Mouse (Mus musculus): ENCODE measurements around the gene Clcnka. TPM values are rescaled to one million over a fixed set of nuclear protein-coding genes. Genes with fewer than 3 reads are reported as not detected.

Gene Clcnka
- total RNA-seq (2023): not detected

GRCm38 (mm10) chr4:141398545-141398944 is at the start of gene Clcnka:
TSS of gene Clcnka (minus strand) at chr4:141398724.

GRCm38 (mm10) chr4:141444451-141445327 is 46.2 kb upstream of the Clcnka start, which contains the start of gene Zbtb17:
TSS of gene Zbtb17 (plus strand) at chr4:141444654.

GRCm38 (mm10) chr4:141435974-141436373 is 37.5 kb upstream of the Clcnka start, which contains the start of gene Srarp:
TSS of gene Srarp (minus strand) at chr4:141436105.

GRCm38 (mm10) chr4:141420192-141420829 is 21.8 kb upstream of the Clcnka start, which contains the start of gene Hspb7:
TSS of gene Hspb7 (plus strand) at chr4:141420779.

GRCm38 (mm10) chr4:141415924-141416323 is 17.4 kb upstream of the Clcnka start, which contains the start of gene Clcnkb:
TSS of gene Clcnkb (minus strand) at chr4:141416014.

GRCm38 (mm10) chr4:141367997-141368791 is 30.3 kb downstream of the Clcnka start, which contains the start of gene Fam131c:
TSS of gene Fam131c (plus strand) at chr4:141368220.

Other genes with a start within 250 kb of the Clcnka start
- 2.3 TPM for gene Rsg1, start 184.8 kb downstream of the Clcnka start, total RNA-seq (2023)
- gene Arhgef19, start 159.2 kb downstream of the Clcnka start, total RNA-seq (2023): not detected
- 1.2 TPM for gene Epha2, start 97.5 kb downstream of the Clcnka start, total RNA-seq (2023)
- gene Fam131c, start 30.5 kb downstream of the Clcnka start, total RNA-seq (2023): not detected
- gene Clcnkb, start 17.3 kb upstream of the Clcnka start, total RNA-seq (2023): not detected
- gene Hspb7, start 22.1 kb upstream of the Clcnka start, total RNA-seq (2023): not detected
- gene Srarp, start 37.4 kb upstream of the Clcnka start, total RNA-seq (2023): not detected
- gene Zbtb17, start 45.9 kb upstream of the Clcnka start, total RNA-seq (2023): 40.0 TPM
- 55.5 TPM for gene Spen, start 139.9 kb upstream of the Clcnka start, total RNA-seq (2023)
- not detected for gene Fblim1, start 207.4 kb upstream of the Clcnka start, total RNA-seq (2023)
- gene Tmem82, start 219.9 kb upstream of the Clcnka start, total RNA-seq (2023): 0.34 TPM
- not detected for gene Slc25a34, start 225.1 kb upstream of the Clcnka start, total RNA-seq (2023)

Measured in CD8-positive naive resting alpha-beta T cell, adult 57 days (primary cell).